Mouse (Mus musculus) frontal cortex, adult (tissue): Measurements from ENCODE around the gene Slc7a11.
"Not testable (repeated sequence)": the region's sequence is repeated elsewhere in the genome, so short reads cannot be mapped to it uniquely, and the experiment has no call there.

ENCODE experiments used
- ATAC-seq: cut with Nextera tagmentation; 2 replicates; pipeline ENCODE4 v1.9.2; 2017; ENCODE audit warnings: mild to moderate bottlenecking, moderate library complexity, mixed read lengths; ENCODE audit not compliant: low TSS enrichment

The Slc7a11 gene

GRCm38 (mm10) chr3:50443421-50443916, at the start of gene Slc7a11:
Slc7a11 (minus strand) TSS chr3:50443614.
- ATAC-seq: peak; percentile 77

- no peak for ATAC-seq
Measured at GRCm38 (mm10) chr3:50491678-50492077, 48.3 kb upstream of the Slc7a11 start.

- no peak for ATAC-seq
Measured at GRCm38 (mm10) chr3:50484076-50484475, 40.7 kb upstream of the Slc7a11 start.

- peak; percentile 98 for ATAC-seq
Measured at GRCm38 (mm10) chr3:50462223-50462622, 18.8 kb upstream of the Slc7a11 start.

- no peak for ATAC-seq
Measured at GRCm38 (mm10) chr3:50457136-50457535, 13.7 kb upstream of the Slc7a11 start.

- ATAC-seq: no peak
Measured at GRCm38 (mm10) chr3:50456564-50456963, 13.2 kb upstream of the Slc7a11 start.

GRCm38 (mm10) chr3:50456023-50456422, 12.6 kb upstream of the Slc7a11 start:
- no peak for ATAC-seq

- no peak for ATAC-seq
Measured at GRCm38 (mm10) chr3:50445050-50445775, 1.8 kb upstream of the Slc7a11 start.

- peak; percentile 24 for ATAC-seq
Measured at GRCm38 (mm10) chr3:50443942-50444341, 528 bp upstream of the Slc7a11 start.

- no peak for ATAC-seq
Measured at GRCm38 (mm10) chr3:50442341-50443292, 797 bp downstream of the Slc7a11 start.

GRCm38 (mm10) chr3:50441330-50441729, 2.1 kb downstream of the Slc7a11 start:
- no peak for ATAC-seq

- ATAC-seq: no peak
Measured at GRCm38 (mm10) chr3:50440409-50440808, 3.0 kb downstream of the Slc7a11 start.

GRCm38 (mm10) chr3:50439429-50439828, 4.0 kb downstream of the Slc7a11 start:
- no peak for ATAC-seq

GRCm38 (mm10) chr3:50438520-50439253, 4.7 kb downstream of the Slc7a11 start:
- ATAC-seq: no peak

GRCm38 (mm10) chr3:50438081-50438480, 5.3 kb downstream of the Slc7a11 start:
- not testable (repeated sequence) for ATAC-seq

GRCm38 (mm10) chr3:50436409-50436808, 7.0 kb downstream of the Slc7a11 start:
- not testable (repeated sequence) for ATAC-seq

GRCm38 (mm10) chr3:50433831-50434230, 9.6 kb downstream of the Slc7a11 start:
- no peak for ATAC-seq

- ATAC-seq: peak; percentile 44; the same call in 1 of the 2 replicates
Measured at GRCm38 (mm10) chr3:50430811-50431210, 12.6 kb downstream of the Slc7a11 start.

GRCm38 (mm10) chr3:50421480-50422277, 21.7 kb downstream of the Slc7a11 start:
- peak; percentile 80 for ATAC-seq

- ATAC-seq: no peak
Measured at GRCm38 (mm10) chr3:50419161-50419560, 24.3 kb downstream of the Slc7a11 start.

GRCm38 (mm10) chr3:50406771-50407170, 36.6 kb downstream of the Slc7a11 start:
- no peak for ATAC-seq
